Mouse (Mus musculus) left cerebral cortex, adult 8-10 months (tissue): ENCODE results near the gene Nepn. TPM values are rescaled to one million over a fixed set of nuclear protein-coding genes. Genes with fewer than 3 reads are reported as not detected.
"Not testable (repeated sequence)": the region's sequence is repeated elsewhere in the genome, so short reads cannot be mapped to it uniquely, and the experiment has no call there.

Experiments used
- DNase-seq, 2 experiments: peaks; one replicate each; pipeline ENCODE4 v3.0.0; 2022; ENCODE audit warnings: low spot score in 2 of 2
- total RNA-seq, 4 experiments: library from RNA; stranded (reverse); gene quantifications; 2 replicates each; pipeline ENCODE4 v1.2.4; 2022

The Nepn gene
- not detected for total RNA-seq

- no peak for DNase-seq
Observed at GRCm38 (mm10) chr10:52388922-52389430, at the start of gene Nepn. Gene Nepn (plus strand): TSS chr10:52388972.

- DNase-seq: not testable (repeated sequence)
Observed at GRCm38 (mm10) chr10:52343324-52343723, 45.4 kb upstream of the Nepn start.

GRCm38 (mm10) chr10:52353184-52353583 is 35.6 kb upstream of the Nepn start:
- DNase-seq: no peak

GRCm38 (mm10) chr10:52358467-52358866 is 30.3 kb upstream of the Nepn start, which contains the start of gene Gm26741:
Gene Gm26741 (plus strand): TSS chr10:52358767.
- DNase-seq: no peak

GRCm38 (mm10) chr10:52360241-52360735 is 28.5 kb upstream of the Nepn start:
- no peak for DNase-seq

GRCm38 (mm10) chr10:52360862-52361609 is 27.7 kb upstream of the Nepn start:
- no peak for DNase-seq

- DNase-seq: no peak
Observed at GRCm38 (mm10) chr10:52368376-52368775, 20.4 kb upstream of the Nepn start.

GRCm38 (mm10) chr10:52373834-52374233 is 14.9 kb upstream of the Nepn start:
- DNase-seq: no peak

- no peak for DNase-seq
Observed at GRCm38 (mm10) chr10:52374651-52375050, 14.1 kb upstream of the Nepn start.

- no peak for DNase-seq
Observed at GRCm38 (mm10) chr10:52376422-52376821, 12.3 kb upstream of the Nepn start.

- no peak for DNase-seq
Observed at GRCm38 (mm10) chr10:52377813-52378212, 11.0 kb upstream of the Nepn start.

GRCm38 (mm10) chr10:52381321-52381801 is 7.4 kb upstream of the Nepn start:
- DNase-seq: peak in 1 of 2 experiments; percentile 29

- DNase-seq: peak; percentile 92 to 97
Observed at GRCm38 (mm10) chr10:52381845-52382591, 6.8 kb upstream of the Nepn start, which contains the start of gene Gopc. Gene Gopc (minus strand): TSS chr10:52382124.

GRCm38 (mm10) chr10:52383022-52383421 is 5.8 kb upstream of the Nepn start:
- no peak for DNase-seq

GRCm38 (mm10) chr10:52383522-52383921 is 5.2 kb upstream of the Nepn start:
- DNase-seq: no peak

GRCm38 (mm10) chr10:52384823-52385610 is 3.8 kb upstream of the Nepn start:
- DNase-seq: peak; percentile 10 to 20

- no peak for DNase-seq
Observed at GRCm38 (mm10) chr10:52387192-52387591, 1.6 kb upstream of the Nepn start.

GRCm38 (mm10) chr10:52389438-52389837 is 666 bp downstream of the Nepn start:
- DNase-seq: no peak

GRCm38 (mm10) chr10:52391208-52391607 is 2.4 kb downstream of the Nepn start:
- DNase-seq: no peak

- no peak for DNase-seq
Observed at GRCm38 (mm10) chr10:52396647-52397046, 7.9 kb downstream of the Nepn start.

GRCm38 (mm10) chr10:52398715-52399114 is 9.9 kb downstream of the Nepn start:
- DNase-seq: no peak
